8 mouse cellular contexts compared by ENCODE assay signal in the genomic region with DNA sequence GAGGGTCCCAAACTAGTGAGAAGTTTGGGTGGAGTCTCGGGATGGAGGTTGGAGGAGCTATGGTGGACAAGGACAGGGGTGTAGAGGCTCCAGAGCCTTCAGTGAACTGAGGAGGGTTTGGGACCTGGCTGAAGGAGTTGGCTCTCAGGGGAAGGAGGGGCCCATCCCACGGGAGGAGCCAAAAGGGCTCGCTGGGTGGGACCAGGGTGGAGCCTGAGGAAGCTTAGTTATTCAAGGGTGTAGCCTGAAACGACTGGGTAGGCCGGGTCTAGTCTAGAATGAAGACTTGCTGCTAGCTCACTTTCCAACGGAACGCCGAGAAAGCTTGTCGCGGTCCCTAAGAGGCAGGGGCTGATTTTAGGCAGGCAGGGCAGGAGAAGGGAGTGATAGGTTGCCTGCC. TPM values are rescaled to one million over a fixed set of nuclear protein-coding genes. Genes with fewer than 3 reads are reported as not detected.
A peak's percentile ranks its signal among the peaks of the same experiment; 100 is the strongest.
DNase-seq lines count a peak whose midpoint lies in the region.

No protein-coding gene starts in this region.

- H3K4me3 ChIP-seq in forebrain, embryonic 10.5 days = peak overlapping the region; percentile 55
- H3K4me3 ChIP-seq in limb, embryonic 10.5 days = peak overlapping the region; percentile 56
- peak overlapping the region; percentile 66 for H3K4me3 ChIP-seq in midbrain, embryonic 10.5 days

- WGBS in forebrain, embryonic 10.5 days = under 1% methylated on average over 10 of the region's 10 CpGs
- 1% methylated on average over 10 of the region's 10 CpGs for WGBS in limb, embryonic 10.5 days
- WGBS in midbrain, embryonic 10.5 days = 2% methylated on average over 10 of the region's 10 CpGs

- H3K27ac ChIP-seq in forebrain, embryonic 10.5 days = peak overlapping the region; percentile 83
- peak overlapping the region; percentile 69 for H3K27ac ChIP-seq in limb, embryonic 10.5 days
- H3K27ac ChIP-seq in midbrain, embryonic 10.5 days (replicated peaks) = peak overlapping the region; percentile 85

- H3K27me3 ChIP-seq in forebrain, embryonic 10.5 days (ENCODE audit: poor library complexity, severe bottlenecking) = peaks cover 41% of the 10 kb centered on the region
- peaks cover 46% of the 10 kb centered on the region for H3K27me3 ChIP-seq in limb, embryonic 10.5 days (ENCODE audit: low read depth, poor library complexity, severe bottlenecking)
- H3K27me3 ChIP-seq in midbrain, embryonic 10.5 days (ENCODE audit: low read depth, poor library complexity, severe bottlenecking) = peaks cover 42% of the 10 kb centered on the region

- H3K9me3 ChIP-seq in forebrain, embryonic 10.5 days = no peaks in the 10 kb centered on the region
- no peaks in the 10 kb centered on the region for H3K9me3 ChIP-seq in limb, embryonic 10.5 days (replicated peaks)
- H3K9me3 ChIP-seq in midbrain, embryonic 10.5 days (replicated peaks) = no peaks in the 10 kb centered on the region

- peak; percentile 27 for DNase-seq in CD4-positive helper T cell, adult 2 months (ENCODE audit: low read depth, low spot score)
- peak; percentile 92 for DNase-seq in adrenal gland, adult 2 months
- DNase-seq in forebrain, embryonic 10.5 days (ENCODE audit: extremely low spot score, low spot score) = peak; percentile 62
- DNase-seq in heart, postnatal 25 days (ENCODE audit: low spot score) = peak; percentile 72
- peak; percentile 69 for DNase-seq in limb, embryonic 10.5 days (ENCODE audit: low spot score)
- peak; percentile 62 for DNase-seq in midbrain, embryonic 10.5 days (ENCODE audit: low spot score)
- peak; percentile 80 to 86 for DNase-seq in urinary bladder, postnatal 36 days (ENCODE audit: low spot score in 2 of 2)
- DNase-seq in frontal cortex, postnatal 10 days (ENCODE audit: low spot score in 2 of 2) = no peak

- H3K36me3 ChIP-seq in forebrain, embryonic 10.5 days (replicated peaks) = no peaks in the 10 kb centered on the region
- H3K36me3 ChIP-seq in limb, embryonic 10.5 days = no peaks in the 10 kb centered on the region
- no peaks in the 10 kb centered on the region for H3K36me3 ChIP-seq in midbrain, embryonic 10.5 days

- H3K4me1 ChIP-seq in forebrain, embryonic 10.5 days = peaks cover 33% of the 10 kb centered on the region
- peaks cover 23% of the 10 kb centered on the region for H3K4me1 ChIP-seq in limb, embryonic 10.5 days
- peaks cover 24% of the 10 kb centered on the region for H3K4me1 ChIP-seq in midbrain, embryonic 10.5 days

- intact Hi-C loops in heart, postnatal 25 days (cut with DNase I) = loop anchor here (1.0 kb wide), 1 partner anchor 20 kb away; no protein-coding TSS in a partner anchor

RNA-seq across cellular contexts. Expression of a gene that starts 9.0 kb away (rescaled TPM):
- total RNA-seq in adrenal gland, adult 2 months (2021) = not detected
- 0.13 and 0.31 TPM in 2 replicates for polyA plus RNA-seq in adrenal gland, adult 2 months (2012; rRNA removed)
- 0.47 TPM in 1 of 2 replicates, not detected in the other for polyA plus RNA-seq in forebrain, embryonic 10.5 days (2016; fragmentation: Nextera tagmentation; extraction: Ambion mirVana)
- total RNA-seq in heart, postnatal 25 days (2021) = not detected
- 0.14 and 0.18 TPM in 2 replicates for polyA plus RNA-seq in limb, embryonic 10.5 days (2016; fragmentation: Nextera tagmentation; extraction: Ambion mirVana)
- 0.11 and 0.14 TPM in 2 replicates for polyA plus RNA-seq in midbrain, embryonic 10.5 days (2016; fragmentation: Nextera tagmentation; extraction: Ambion mirVana)

RNA-seq across cellular contexts. Expression of a gene that starts 22.7 kb away (rescaled TPM):
- total RNA-seq in adrenal gland, adult 2 months (2021) = 100 to 1,000 TPM in 1 of 2 experiments, 10 to 100 TPM in 1; 86.3 to 105 TPM
- 119 and 121 TPM in 2 replicates for polyA plus RNA-seq in adrenal gland, adult 2 months (2012; rRNA removed)
- polyA plus RNA-seq in forebrain, embryonic 10.5 days (2016; fragmentation: Nextera tagmentation; extraction: Ambion mirVana) = 69.1 and 69.5 TPM in 2 replicates
- 10 to 100 TPM; 72.5 to 73.1 TPM for total RNA-seq in heart, postnatal 25 days (2021)
- polyA plus RNA-seq in limb, embryonic 10.5 days (2016; fragmentation: Nextera tagmentation; extraction: Ambion mirVana) = 78.7 and 85.3 TPM in 2 replicates
- 74.2 and 77.0 TPM in 2 replicates for polyA plus RNA-seq in midbrain, embryonic 10.5 days (2016; fragmentation: Nextera tagmentation; extraction: Ambion mirVana)

RNA-seq across cellular contexts. Expression of a gene that starts 22.7 kb away (rescaled TPM):
- 10 to 100 TPM in 1 of 2 experiments, 1 to 10 TPM in 1; 7.3 to 13.5 TPM for total RNA-seq in adrenal gland, adult 2 months (2021)
- 29.6 and 37.5 TPM in 2 replicates for polyA plus RNA-seq in adrenal gland, adult 2 months (2012; rRNA removed)
- 19.4 and 20.8 TPM in 2 replicates for polyA plus RNA-seq in forebrain, embryonic 10.5 days (2016; fragmentation: Nextera tagmentation; extraction: Ambion mirVana)
- 1 to 10 TPM; 2.7 to 3.1 TPM for total RNA-seq in heart, postnatal 25 days (2021)
- polyA plus RNA-seq in limb, embryonic 10.5 days (2016; fragmentation: Nextera tagmentation; extraction: Ambion mirVana) = 11.4 and 18.8 TPM in 2 replicates
- 22.3 and 26.8 TPM in 2 replicates for polyA plus RNA-seq in midbrain, embryonic 10.5 days (2016; fragmentation: Nextera tagmentation; extraction: Ambion mirVana)

RNA-seq across cellular contexts. Expression of a gene that starts 34.4 kb away (rescaled TPM):
- 100 to 1,000 TPM; 166 to 234 TPM for total RNA-seq in adrenal gland, adult 2 months (2021)
- 101 and 122 TPM in 2 replicates for polyA plus RNA-seq in adrenal gland, adult 2 months (2012; rRNA removed)
- polyA plus RNA-seq in forebrain, embryonic 10.5 days (2016; fragmentation: Nextera tagmentation; extraction: Ambion mirVana) = 909 and 984 TPM in 2 replicates
- 100 to 1,000 TPM; 105 to 111 TPM for total RNA-seq in heart, postnatal 25 days (2021)
- 979 and 1,027 TPM in 2 replicates for polyA plus RNA-seq in limb, embryonic 10.5 days (2016; fragmentation: Nextera tagmentation; extraction: Ambion mirVana)
- polyA plus RNA-seq in midbrain, embryonic 10.5 days (2016; fragmentation: Nextera tagmentation; extraction: Ambion mirVana) = 908 and 945 TPM in 2 replicates

RNA-seq across cellular contexts. Expression of a gene that starts 45.5 kb away (rescaled TPM):
- 100 to 1,000 TPM; 105 to 130 TPM for total RNA-seq in adrenal gland, adult 2 months (2021)
- 93.3 and 98.1 TPM in 2 replicates for polyA plus RNA-seq in adrenal gland, adult 2 months (2012; rRNA removed)
- polyA plus RNA-seq in forebrain, embryonic 10.5 days (2016; fragmentation: Nextera tagmentation; extraction: Ambion mirVana) = 70.5 and 76.0 TPM in 2 replicates
- 10 to 100 TPM; 28.3 to 30.9 TPM for total RNA-seq in heart, postnatal 25 days (2021)
- 74.7 and 75.0 TPM in 2 replicates for polyA plus RNA-seq in limb, embryonic 10.5 days (2016; fragmentation: Nextera tagmentation; extraction: Ambion mirVana)
- polyA plus RNA-seq in midbrain, embryonic 10.5 days (2016; fragmentation: Nextera tagmentation; extraction: Ambion mirVana) = 69.5 and 71.2 TPM in 2 replicates

Comparison
In these comparisons a context has a peak if more than half of its experiments do, and no peak if none do; other contexts are left out.
1. DNase-seq: peak in CD4-positive helper T cell, adult 2 months (single experiment), adrenal gland, adult 2 months (single experiment), forebrain, embryonic 10.5 days (single experiment), heart, postnatal 25 days (single experiment), limb, embryonic 10.5 days (single experiment), midbrain, embryonic 10.5 days (single experiment) and urinary bladder, postnatal 36 days (2 of 2); none in frontal cortex, postnatal 10 days (0 of 2).
2. Peak in every context shown above with its lines, with median percentiles within 50 percentile points of each other: H3K27ac ChIP-seq and H3K4me3 ChIP-seq.